Mouse (Mus musculus): Measurements from ENCODE around the gene Rad18.

GRCm38 (mm10) chr6:112587912-112588311 is 108.6 kb downstream of the Rad18 start:
- no peak for TF ChIP-seq MYOG (IDR thresholded peaks at IDR 0.05; ENCODE audit: control insufficient read depth, extremely low read depth, insufficient read length)
- no peak for TF ChIP-seq CTCF (IDR thresholded peaks at IDR 0.05; ENCODE audit: control insufficient read depth, insufficient read depth, insufficient read length)
- TF ChIP-seq MYOD1 (IDR thresholded peaks at IDR 0.05; ENCODE audit: control insufficient read depth, insufficient read length, low read depth) = no peak
- TF ChIP-seq CEBPB (IDR thresholded peaks at IDR 0.05; ENCODE audit: low read depth) = no peak
- peak; percentile 45 for TF ChIP-seq USF1 (IDR thresholded peaks at IDR 0.05; ENCODE audit: low read depth)
- no peak for TF ChIP-seq FOSL1 (IDR thresholded peaks at IDR 0.05; ENCODE audit: insufficient read depth, low read length, poor library complexity, severe bottlenecking)

Measured in C2C12 (cell line).